13 mouse cellular contexts compared by ENCODE assay signal in genomic region chr4:89112168-89112710, GRCm38 (mm10).
"Had no signal": no experiment of that assay in that cellular context is flagged by ENCODE, and none has a peak within 500 bp of the region (broad histone marks: within the 10 kb centered on the region; RNA-seq: fewer than 3 reads in every experiment).

No protein-coding gene starts in this region.

- DNase-seq: kidney, postnatal 14 days; left cerebral cortex, postnatal 4 days; lung, adult 18-20 months; right cerebral cortex, postnatal 14 days; thymus, adult 2 months; thymus, postnatal 25 days had no signal

- H3K27ac ChIP-seq: kidney, embryonic 15.5 days; limb, embryonic 13.5 days; liver, embryonic 14.5 days; midbrain, embryonic 15.5 days; neural tube, embryonic 12.5 days; stomach, embryonic 15.5 days had no signal

- H3K4me1 ChIP-seq: kidney, embryonic 15.5 days; midbrain, embryonic 15.5 days; neural tube, embryonic 12.5 days; stomach, embryonic 15.5 days had no signal

- H3K4me3 ChIP-seq: kidney, embryonic 15.5 days; limb, embryonic 13.5 days; midbrain, embryonic 15.5 days; neural tube, embryonic 12.5 days; stomach, embryonic 15.5 days had no signal

- H3K9me3 ChIP-seq: kidney, embryonic 15.5 days; limb, embryonic 13.5 days; midbrain, embryonic 15.5 days; neural tube, embryonic 12.5 days; stomach, embryonic 15.5 days had no signal

- H3K9ac ChIP-seq: kidney, embryonic 15.5 days; limb, embryonic 13.5 days; liver, embryonic 14.5 days; midbrain, embryonic 15.5 days; neural tube, embryonic 12.5 days; stomach, embryonic 15.5 days had no signal

- ATAC-seq: midbrain, embryonic 15.5 days had no signal

- H3K27me3 ChIP-seq: kidney, embryonic 15.5 days; limb, embryonic 13.5 days; midbrain, embryonic 15.5 days; neural tube, embryonic 12.5 days; stomach, embryonic 15.5 days had no signal

- H3K36me3 ChIP-seq: kidney, embryonic 15.5 days; limb, embryonic 13.5 days; midbrain, embryonic 15.5 days; neural tube, embryonic 12.5 days; stomach, embryonic 15.5 days had no signal

- H3K4me2 ChIP-seq: kidney, embryonic 15.5 days; limb, embryonic 13.5 days; midbrain, embryonic 11.5 days; midbrain, embryonic 15.5 days; neural tube, embryonic 12.5 days; stomach, embryonic 15.5 days had no signal
